Mouse (Mus musculus) stomach, postnatal 0 days (tissue): ENCODE measurements at regions not wholly inside any gene's neighbourhood (a gene's known extent, or its start where the extent isn't known, plus 50 kb on each side); places are given as distances from the start of the nearest gene placed in this dataset.

Experiments
- CTCF ChIP-seq: IDR thresholded peaks from 2 replicates; pipeline ENCODE4 v1.5.1; 2016; ENCODE audit warnings: antibody characterized with exemption, low read depth, mild to moderate bottlenecking, moderate library complexity
- EP300 ChIP-seq: optimal IDR thresholded peaks from 2 replicates; pipeline ENCODE3; 2016; ENCODE audit warnings: antibody characterized with exemption

DNA sequence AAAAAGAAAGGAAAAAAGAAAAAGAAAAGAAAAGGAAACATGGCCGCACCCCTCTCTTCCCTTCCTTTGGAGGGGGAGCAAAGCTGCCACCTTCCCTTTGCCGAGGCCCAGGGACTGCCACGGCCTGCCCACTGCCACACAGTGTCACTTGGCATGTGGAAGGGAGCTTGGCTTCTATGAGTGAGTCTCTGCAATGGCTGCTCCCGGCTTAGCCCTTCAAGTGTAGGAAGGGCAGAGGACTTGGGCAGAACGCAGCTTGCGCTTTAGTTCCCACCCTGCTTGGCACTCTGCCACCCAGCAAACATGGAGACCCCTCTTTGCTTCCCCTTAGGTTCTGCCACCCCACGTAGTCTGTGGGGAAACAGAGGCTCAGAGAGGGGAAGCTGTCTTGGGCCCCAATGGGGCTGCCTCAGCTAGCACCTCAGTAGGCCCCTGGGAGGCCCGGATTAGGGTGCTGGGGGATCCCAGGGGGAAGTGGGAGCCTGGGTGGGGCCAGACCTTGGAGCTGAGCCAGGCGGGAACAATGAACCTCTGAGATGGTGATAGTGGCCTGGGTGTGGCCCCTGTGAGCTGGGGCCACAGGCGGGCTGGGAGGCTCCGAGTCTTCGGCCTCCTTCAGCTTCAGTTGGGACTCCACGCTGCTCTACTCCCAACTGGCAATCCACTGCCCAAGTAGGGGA is 57.7 kb upstream of the Tmem189 start:
- no peak for TF ChIP-seq EP300
- no peak for TF ChIP-seq CTCF
